Mouse (Mus musculus) limb, embryonic 12.5 days (tissue): ENCODE results near the gene Pknox1. TPM values are rescaled to one million over a fixed set of nuclear protein-coding genes. Genes with fewer than 3 reads are reported as not detected.
"Not testable (repeated sequence)": the region's sequence is repeated elsewhere in the genome, so short reads cannot be mapped to it uniquely, and the experiment has no call there.

Experiments
- ATAC-seq: fragments of 200-750 bp; cut with Nextera tagmentation; 2 replicates; pipeline ENCODE4 v1.8.0; 2017; ENCODE audit warnings: low read depth, moderate TSS enrichment; ENCODE audit not compliant: insufficient number of reproducible peaks, insufficient read depth, low FRiP score, low TSS enrichment
- H3K27ac ChIP-seq: fragments of 300-500 bp; sonication (generic); 2 replicates; pipeline ENCODE4 v1.5.1; 2016; ENCODE audit warnings: mild to moderate bottlenecking, moderate library complexity
- H3K27me3 ChIP-seq: fragments of 300-500 bp; sonication (generic); 2 replicates; pipeline ENCODE4 v1.6.1; 2016; ENCODE audit warnings: mild to moderate bottlenecking, moderate library complexity
- H3K36me3 ChIP-seq: fragments of 300-500 bp; sonication (generic); 2 replicates; pipeline ENCODE4 v1.6.1; 2016; ENCODE audit warnings: mild to moderate bottlenecking, moderate library complexity
- H3K4me1 ChIP-seq: fragments of 300-500 bp; sonication (generic); replicated peaks from 2 replicates; pipeline ENCODE4 v1.6.1; 2016
- H3K4me2 ChIP-seq: fragments of 300-500 bp; sonication (generic); 2 replicates; pipeline ENCODE4 v1.6.1; 2016; ENCODE audit warnings: mild to moderate bottlenecking, moderate library complexity
- H3K4me3 ChIP-seq: fragments of 300-500 bp; sonication (generic); replicated peaks from 2 replicates; pipeline ENCODE4 v1.5.1; 2016; ENCODE audit warnings: mild to moderate bottlenecking
- H3K9ac ChIP-seq: fragments of 300-500 bp; sonication (generic); replicated peaks from 2 replicates; pipeline ENCODE4 v1.6.1; 2016; ENCODE audit warnings: mild to moderate bottlenecking, moderate library complexity
- H3K9me3 ChIP-seq: fragments of 300-500 bp; sonication (generic); 2 replicates; pipeline ENCODE4 v1.6.1; 2016; ENCODE audit warnings: mild to moderate bottlenecking, moderate library complexity
- WGBS: fragments of 180-500 bp; shearing (Covaris S2); methylation state at CpG from one replicate; pipeline ENCODE4 v1.1.7; 2016; 5-methylcytosine and 5-hydroxymethylcytosine counted together
- polyA plus RNA-seq: library from polyadenylated mRNA; unstranded; fragments of >200 nt; fragmentation: Nextera tagmentation; extraction: Ambion mirVana; gene quantifications from 2 replicates; pipeline ENCODE4 v1.2.1, GENCODE M21; 2016

Gene Pknox1
- polyA plus RNA-seq, 1 experiment from 2014 or later = 35.4 TPM

- Histone ChIP-seq H3K9me3 (no peaks in the 10 kb centered on the region), H3K4me2 (no peak overlapping the region), H3K4me1 (peaks cover 20% of the 10 kb centered on the region), H3K36me3 (peaks cover 17% of the 10 kb centered on the region), H3K27ac (peak overlapping the region; percentile 57), H3K4me3 (no peak overlapping the region), H3K27me3 (no peaks in the 10 kb centered on the region), H3K9ac (no peak overlapping the region)
- WGBS = 78% methylated on average over 4 of the region's 4 CpGs
- no peak for ATAC-seq
Measured at GRCm38 (mm10) chr17:31535358-31535757, 29.2 kb upstream of the Pknox1 start.

GRCm38 (mm10) chr17:31535871-31536629 lies 28.5 kb upstream of the Pknox1 start:
- H3K27me3 ChIP-seq = no peaks in the 10 kb centered on the region
- no peak overlapping the region for H3K4me3 ChIP-seq
- H3K4me1 ChIP-seq = peaks cover 27% of the 10 kb centered on the region
- H3K4me2 ChIP-seq = no peak overlapping the region
- peak overlapping the region; percentile 57 for H3K27ac ChIP-seq
- peaks cover 11% of the 10 kb centered on the region for H3K36me3 ChIP-seq
- H3K9ac ChIP-seq = no peak overlapping the region
- ATAC-seq = no peak
- H3K9me3 ChIP-seq = no peaks in the 10 kb centered on the region
- 51% methylated on average over 8 of the region's 8 CpGs for WGBS

- no peak for ATAC-seq
- Histone ChIP-seq H3K9me3 (no peaks in the 10 kb centered on the region), H3K27ac (peak overlapping the region; percentile 87), H3K4me3 (no peak overlapping the region), H3K36me3 (no peaks in the 10 kb centered on the region), H3K4me2 (no peak overlapping the region), H3K4me1 (peaks cover 37% of the 10 kb centered on the region), H3K9ac (no peak overlapping the region), H3K27me3 (no peaks in the 10 kb centered on the region)
- WGBS = 62% methylated on average over 3 of the region's 3 CpGs
Measured at GRCm38 (mm10) chr17:31540101-31540500, 24.4 kb upstream of the Pknox1 start.

- WGBS = 34% methylated on average over 4 of the region's 4 CpGs
- Histone ChIP-seq H3K27ac (peak overlapping the region; percentile 87), H3K4me2 (peak overlapping the region; percentile 19; the same call in 1 of the 2 replicates), H3K4me3 (no peak overlapping the region), H3K9me3 (no peaks in the 10 kb centered on the region), H3K9ac (no peak overlapping the region), H3K27me3 (no peaks in the 10 kb centered on the region), H3K4me1 (peaks cover 28% of the 10 kb centered on the region), H3K36me3 (no peaks in the 10 kb centered on the region)
- ATAC-seq = peak; percentile 76
Measured at GRCm38 (mm10) chr17:31540809-31541459, 23.6 kb upstream of the Pknox1 start.

GRCm38 (mm10) chr17:31541460-31541831 lies 23.1 kb upstream of the Pknox1 start:
- H3K27ac ChIP-seq = peak overlapping the region; percentile 87
- no peaks in the 10 kb centered on the region for H3K9me3 ChIP-seq
- H3K36me3 ChIP-seq = no peaks in the 10 kb centered on the region
- H3K9ac ChIP-seq = no peak overlapping the region
- no peak overlapping the region for H3K4me2 ChIP-seq
- no peak overlapping the region for H3K4me3 ChIP-seq
- peaks cover 27% of the 10 kb centered on the region for H3K4me1 ChIP-seq
- no peaks in the 10 kb centered on the region for H3K27me3 ChIP-seq
- ATAC-seq = peak; percentile 79
- WGBS = 23% methylated on average over 6 of the region's 6 CpGs

- Histone ChIP-seq H3K9ac (no peak overlapping the region), H3K36me3 (no peaks in the 10 kb centered on the region), H3K4me2 (no peak overlapping the region), H3K4me1 (peaks cover 27% of the 10 kb centered on the region), H3K27ac (no peak overlapping the region), H3K9me3 (no peaks in the 10 kb centered on the region), H3K27me3 (no peaks in the 10 kb centered on the region), H3K4me3 (no peak overlapping the region)
- 41% methylated on average over 6 of the region's 6 CpGs for WGBS
- no peak for ATAC-seq
Measured at GRCm38 (mm10) chr17:31543574-31543973, 21.0 kb upstream of the Pknox1 start.

- Histone ChIP-seq H3K4me2 (no peak overlapping the region), H3K9ac (no peak overlapping the region), H3K27me3 (no peaks in the 10 kb centered on the region), H3K27ac (no peak overlapping the region), H3K9me3 (no peaks in the 10 kb centered on the region), H3K4me1 (peaks cover 13% of the 10 kb centered on the region), H3K36me3 (no peaks in the 10 kb centered on the region), H3K4me3 (no peak overlapping the region)
- no peak for ATAC-seq
- WGBS = 80% methylated on average over 9 of the region's 9 CpGs
Measured at GRCm38 (mm10) chr17:31546444-31547196, 17.9 kb upstream of the Pknox1 start.

GRCm38 (mm10) chr17:31547974-31548373 lies 16.6 kb upstream of the Pknox1 start:
- Histone ChIP-seq H3K4me2 (no peak overlapping the region), H3K27me3 (no peaks in the 10 kb centered on the region), H3K4me3 (no peak overlapping the region), H3K9ac (no peak overlapping the region), H3K4me1 (peaks cover 7% of the 10 kb centered on the region; the same call in 1 of the 2 replicates), H3K36me3 (no peaks in the 10 kb centered on the region), H3K9me3 (no peaks in the 10 kb centered on the region), H3K27ac (peak overlapping the region; percentile 29; the same call in 1 of the 2 replicates)
- ATAC-seq = no peak
- WGBS = 78% methylated on average over 3 of the region's 3 CpGs

GRCm38 (mm10) chr17:31549389-31549788 lies 15.1 kb upstream of the Pknox1 start:
- H3K4me3 ChIP-seq = no peak overlapping the region
- no peaks in the 10 kb centered on the region for H3K36me3 ChIP-seq
- H3K9me3 ChIP-seq = no peaks in the 10 kb centered on the region
- H3K27me3 ChIP-seq = no peaks in the 10 kb centered on the region
- H3K4me1 ChIP-seq = peaks cover 4% of the 10 kb centered on the region; the same call in 1 of the 2 replicates
- H3K4me2 ChIP-seq = no peak overlapping the region
- no peak overlapping the region for H3K9ac ChIP-seq
- WGBS = 54% methylated on average over 8 of the region's 8 CpGs
- ATAC-seq = no peak
- H3K27ac ChIP-seq = no peak overlapping the region

- not testable (repeated sequence) for ATAC-seq, H3K9me3 ChIP-seq, H3K27me3 ChIP-seq, H3K36me3 ChIP-seq, H3K4me2 ChIP-seq, H3K27ac ChIP-seq, H3K9ac ChIP-seq, H3K4me3 ChIP-seq
- H3K4me1 ChIP-seq = peaks cover 13% of the 10 kb centered on the region
- 91% methylated on average over 23 of the region's 23 CpGs for WGBS
Measured at GRCm38 (mm10) chr17:31552601-31553000, 11.9 kb upstream of the Pknox1 start.

- Histone ChIP-seq H3K4me2 (no peak overlapping the region), H3K27me3 (no peaks in the 10 kb centered on the region), H3K4me1 (peaks cover 25% of the 10 kb centered on the region), H3K36me3 (no peaks in the 10 kb centered on the region), H3K9ac (no peak overlapping the region), H3K4me3 (no peak overlapping the region), H3K9me3 (no peaks in the 10 kb centered on the region), H3K27ac (no peak overlapping the region)
- no peak for ATAC-seq
- 69% methylated on average over 4 of the region's 4 CpGs for WGBS
Measured at GRCm38 (mm10) chr17:31556253-31556652, 8.3 kb upstream of the Pknox1 start.
